Mouse (Mus musculus): Measurements from ENCODE around the gene Becn1. TPM values are rescaled to one million over a fixed set of nuclear protein-coding genes. Genes with fewer than 3 reads are reported as not detected.
"Not testable (repeated sequence)": the region's sequence is repeated elsewhere in the genome, so short reads cannot be mapped to it uniquely, and the experiment has no call there.

Becn1 gene
- polyA plus RNA-seq, 1 experiment from 2014 or later = 140 TPM

DNA sequence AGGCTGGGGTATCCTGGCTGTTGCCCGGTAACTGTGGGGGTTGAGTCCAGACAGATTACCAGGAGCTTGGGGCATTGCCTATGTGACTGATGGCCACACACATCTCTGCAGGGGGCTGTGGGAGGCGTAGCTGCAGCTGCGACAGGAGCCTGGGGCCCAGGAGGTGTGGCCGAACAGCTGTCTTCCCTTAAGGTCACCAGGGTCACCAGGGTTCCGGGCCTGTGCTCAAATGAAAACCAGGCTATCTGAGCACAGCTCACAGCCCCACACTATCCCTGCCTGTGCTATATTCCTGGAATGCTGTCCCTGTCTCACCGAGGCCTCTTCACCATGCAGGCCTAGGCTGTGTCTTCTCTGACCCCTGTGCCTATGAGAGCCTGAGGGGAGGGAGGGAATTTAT is 32.4 kb upstream of the Becn1 start:
- no peak overlapping the region for H3K4me2 ChIP-seq (replicated peaks; ENCODE audit: low read depth, low read length)
- 0 out of 2 replicates have a peak, but pooled peaks cover 5% of the 10 kb centered on the region for H3K4me1 ChIP-seq (ENCODE audit: control insufficient read depth, insufficient read depth, low read length)
- no peaks in the 10 kb centered on the region for H3K9me3 ChIP-seq (ENCODE audit: control insufficient read depth, low read depth, low read length)
- H3K36me3 ChIP-seq (ENCODE audit: control insufficient read depth, insufficient read depth, low read length) = no peaks in the 10 kb centered on the region
- no peak overlapping the region for H3K4me3 ChIP-seq (ENCODE audit: low read depth, low read length)
- H3K27ac ChIP-seq (ENCODE audit: low read length) = no peak overlapping the region
- 17% methylated on average over 6 of the region's 6 CpGs for WGBS
- H3K27me3 ChIP-seq (ENCODE audit: control insufficient read depth, insufficient read depth, low read length) = no peaks in the 10 kb centered on the region
- ATAC-seq (ENCODE audit: insufficient number of reproducible peaks, insufficient read depth, low FRiP score, low read depth) = no peak
- H3K9ac ChIP-seq (replicated peaks; ENCODE audit: low read depth, low read length) = no peak overlapping the region

DNA sequence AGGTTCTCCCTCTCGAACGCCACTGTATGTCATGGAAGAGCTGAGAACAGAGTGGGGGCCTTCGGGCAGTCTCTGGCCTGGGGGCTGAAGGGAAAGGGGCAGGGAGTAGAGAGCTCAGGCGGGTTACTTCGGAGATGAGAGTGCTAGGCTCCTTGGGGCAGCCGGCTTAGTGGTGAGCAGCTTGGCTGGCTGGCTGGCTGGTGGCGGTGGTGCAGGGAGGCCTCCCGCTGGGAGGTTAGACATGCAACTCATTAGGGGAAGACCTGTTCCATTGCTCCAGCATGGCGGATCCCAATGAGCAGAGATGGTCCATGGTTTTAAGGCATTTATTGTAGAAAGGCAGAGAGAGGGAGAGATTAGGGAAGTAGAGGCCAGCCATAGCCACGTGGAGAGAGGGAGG is 31.9 kb upstream of the Becn1 start:
- no peak overlapping the region for H3K27ac ChIP-seq (ENCODE audit: low read length)
- 0 out of 2 replicates have a peak, but pooled peaks cover 5% of the 10 kb centered on the region for H3K4me1 ChIP-seq (ENCODE audit: control insufficient read depth, insufficient read depth, low read length)
- ATAC-seq (ENCODE audit: insufficient number of reproducible peaks, insufficient read depth, low FRiP score, low read depth) = no peak
- no peaks in the 10 kb centered on the region for H3K36me3 ChIP-seq (ENCODE audit: control insufficient read depth, insufficient read depth, low read length)
- H3K9ac ChIP-seq (replicated peaks; ENCODE audit: low read depth, low read length) = no peak overlapping the region
- 45% methylated on average over 10 of the region's 10 CpGs for whole genome bisulfite sequencing
- H3K27me3 ChIP-seq (ENCODE audit: control insufficient read depth, insufficient read depth, low read length) = no peaks in the 10 kb centered on the region
- H3K4me2 ChIP-seq (replicated peaks; ENCODE audit: low read depth, low read length) = no peak overlapping the region
- no peaks in the 10 kb centered on the region for H3K9me3 ChIP-seq (ENCODE audit: control insufficient read depth, low read depth, low read length)
- H3K4me3 ChIP-seq (ENCODE audit: low read depth, low read length) = no peak overlapping the region

DNA sequence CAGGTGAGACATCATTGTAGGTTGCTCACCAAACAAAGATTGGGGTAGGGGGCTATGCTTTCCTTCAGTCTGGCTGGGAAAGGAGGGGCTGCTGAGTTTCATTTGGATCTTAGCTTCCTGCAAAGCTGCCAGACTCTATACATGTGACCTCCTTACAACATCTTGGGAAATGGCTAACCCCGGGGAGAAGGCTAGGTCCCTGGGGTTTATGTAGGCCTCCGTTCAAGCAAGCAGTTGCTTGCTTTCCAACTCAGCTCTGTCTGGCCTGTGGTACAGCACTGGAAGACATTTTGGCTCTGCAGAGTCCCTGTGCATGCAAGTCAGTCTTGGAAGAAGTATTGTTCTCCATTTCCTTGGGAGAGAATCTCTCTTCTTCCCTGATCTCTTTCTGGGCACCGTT is 30.5 kb upstream of the Becn1 start:
- no peak overlapping the region for H3K9ac ChIP-seq (replicated peaks; ENCODE audit: low read depth, low read length)
- 89% methylated on average over 3 of the region's 3 CpGs for WGBS
- no peak for ATAC-seq (ENCODE audit: insufficient number of reproducible peaks, insufficient read depth, low FRiP score, low read depth)
- H3K4me3 ChIP-seq (ENCODE audit: low read depth, low read length) = no peak overlapping the region
- no peaks in the 10 kb centered on the region for H3K9me3 ChIP-seq (ENCODE audit: control insufficient read depth, low read depth, low read length)
- no peak overlapping the region for H3K27ac ChIP-seq (ENCODE audit: low read length)
- H3K27me3 ChIP-seq (ENCODE audit: control insufficient read depth, insufficient read depth, low read length) = no peaks in the 10 kb centered on the region
- H3K4me2 ChIP-seq (replicated peaks; ENCODE audit: low read depth, low read length) = 0 out of 2 replicates have a peak overlapping the region, but pooled peaks have one; percentile 10
- 0 out of 2 replicates have a peak, but pooled peaks cover 5% of the 10 kb centered on the region for H3K4me1 ChIP-seq (ENCODE audit: control insufficient read depth, insufficient read depth, low read length)
- H3K36me3 ChIP-seq (ENCODE audit: control insufficient read depth, insufficient read depth, low read length) = no peaks in the 10 kb centered on the region

DNA sequence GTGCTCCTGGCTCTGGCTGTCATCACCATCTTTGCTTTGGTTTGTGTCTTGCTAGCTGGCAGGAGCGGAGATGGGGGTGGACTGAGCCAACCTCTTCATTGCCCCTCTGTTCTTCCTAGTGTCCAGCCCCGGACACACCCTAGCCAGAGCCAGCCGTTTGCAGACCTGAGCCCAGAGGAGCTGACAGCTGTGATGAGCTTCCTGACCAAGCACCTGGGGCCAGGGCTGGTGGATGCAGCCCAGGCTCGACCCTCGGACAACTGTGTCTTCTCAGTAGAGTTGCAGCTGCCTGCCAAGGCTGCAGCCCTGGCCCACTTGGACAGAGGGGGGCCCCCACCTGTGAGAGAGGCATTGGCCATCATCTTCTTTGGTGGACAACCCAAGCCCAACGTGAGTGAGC is 28.9 kb upstream of the Becn1 start:
- H3K4me2 ChIP-seq (replicated peaks; ENCODE audit: low read depth, low read length); H3K4me3 ChIP-seq (ENCODE audit: low read depth, low read length); H3K9ac ChIP-seq (replicated peaks; ENCODE audit: low read depth, low read length); ATAC-seq (ENCODE audit: insufficient number of reproducible peaks, insufficient read depth, low FRiP score, low read depth); H3K36me3 ChIP-seq (ENCODE audit: control insufficient read depth, insufficient read depth, low read length); H3K4me1 ChIP-seq (ENCODE audit: control insufficient read depth, insufficient read depth, low read length); H3K9me3 ChIP-seq (ENCODE audit: control insufficient read depth, low read depth, low read length); H3K27ac ChIP-seq (ENCODE audit: low read length); H3K27me3 ChIP-seq (ENCODE audit: control insufficient read depth, insufficient read depth, low read length): not testable (repeated sequence)
- 80% methylated on average over 6 of the region's 6 CpGs for WGBS

DNA sequence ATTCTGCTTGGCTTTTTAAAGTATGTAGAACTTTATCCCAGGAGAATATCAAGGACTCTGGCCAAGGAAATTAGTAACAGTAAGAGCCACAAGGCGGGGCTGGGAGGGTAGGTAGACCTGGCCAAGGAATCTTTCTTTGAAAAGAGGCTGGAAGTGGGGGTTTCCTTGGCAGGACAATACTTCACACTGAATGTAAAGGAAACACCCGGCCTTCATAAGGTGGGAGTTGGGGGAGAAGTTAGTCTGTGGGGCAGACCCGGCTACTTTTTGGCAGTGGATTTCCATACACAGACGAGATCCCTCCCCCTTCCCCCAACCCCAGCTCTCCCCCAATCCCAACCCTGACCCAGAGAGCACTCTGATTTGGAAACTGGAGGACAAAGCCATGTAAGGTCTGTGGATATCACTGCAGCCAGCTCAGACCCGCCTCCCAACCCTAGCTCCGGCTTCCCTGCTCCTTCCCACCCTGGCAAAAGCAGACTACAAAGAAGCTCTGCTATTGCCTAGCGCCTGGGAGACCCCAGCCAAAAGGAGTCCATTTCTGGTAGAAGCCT is 28.4 kb upstream of the Becn1 start, which contains the start of gene Aoc3:
Aoc3 (plus strand) TSS at position 235 of the 554 bp plus-strand sequence.
- 0 out of 2 replicates have a peak, but pooled peaks cover 3% of the 10 kb centered on the region for H3K4me1 ChIP-seq (ENCODE audit: control insufficient read depth, insufficient read depth, low read length)
- no peaks in the 10 kb centered on the region for H3K9me3 ChIP-seq (ENCODE audit: control insufficient read depth, low read depth, low read length)
- WGBS = 62% methylated on average over 7 of the region's 7 CpGs
- H3K9ac ChIP-seq (replicated peaks; ENCODE audit: low read depth, low read length) = no peak within 1 kb of the TSS
- no peak within 1 kb of the TSS for H3K4me2 ChIP-seq (replicated peaks; ENCODE audit: low read depth, low read length)
- no peak for ATAC-seq (ENCODE audit: insufficient number of reproducible peaks, insufficient read depth, low FRiP score, low read depth)
- no peak within 1 kb of the TSS for H3K4me3 ChIP-seq (ENCODE audit: low read depth, low read length)
- H3K27me3 ChIP-seq (ENCODE audit: control insufficient read depth, insufficient read depth, low read length) = no peaks in the 10 kb centered on the region
- no peak within 1 kb of the TSS for H3K27ac ChIP-seq (ENCODE audit: low read length)
- H3K36me3 ChIP-seq (ENCODE audit: control insufficient read depth, insufficient read depth, low read length) = peaks cover 7% of the 10 kb centered on the region; the same call in 1 of the 2 replicates

DNA sequence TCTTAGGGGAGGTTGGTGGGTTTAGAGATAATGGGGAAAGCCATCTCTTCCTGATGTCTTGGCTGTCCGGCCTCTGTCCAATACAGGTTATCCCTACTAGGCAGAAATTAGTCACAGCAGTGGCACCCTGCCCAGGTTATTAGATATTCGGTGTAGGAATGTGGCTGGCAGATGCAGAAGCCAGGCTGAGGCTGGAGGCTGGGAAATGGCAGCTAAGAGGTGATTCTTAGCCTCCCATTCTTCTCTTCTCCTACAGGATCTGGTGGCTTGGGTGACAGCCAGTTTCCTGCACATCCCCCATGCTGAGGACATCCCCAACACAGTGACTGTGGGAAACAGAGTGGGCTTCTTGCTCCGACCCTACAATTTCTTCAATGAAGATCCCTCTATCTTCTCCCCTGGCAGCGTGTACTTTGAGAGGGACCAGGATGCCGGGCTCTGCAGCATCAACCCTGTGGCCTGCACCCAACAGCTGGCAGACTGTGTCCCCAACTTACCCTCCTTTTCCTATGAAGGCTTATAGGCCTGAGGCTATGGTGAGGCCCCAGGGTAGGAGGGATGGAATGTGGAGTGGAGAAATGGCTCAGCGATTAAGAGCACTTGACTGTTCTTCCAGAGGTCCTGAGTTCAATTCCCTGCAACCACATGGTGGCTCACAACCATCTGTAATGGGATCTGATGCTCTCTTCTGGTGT is 27.0 kb upstream of the Becn1 start:
- Histone ChIP-seq H3K9me3 (ENCODE audit: control insufficient read depth, low read depth, low read length) (no peaks in the 10 kb centered on the region), H3K27me3 (ENCODE audit: control insufficient read depth, insufficient read depth, low read length) (no peaks in the 10 kb centered on the region), H3K9ac (replicated peaks; ENCODE audit: low read depth, low read length) (no peak overlapping the region), H3K27ac (ENCODE audit: low read length) (no peak overlapping the region), H3K4me1 (ENCODE audit: control insufficient read depth, insufficient read depth, low read length) (0 out of 2 replicates have a peak, but pooled peaks cover 3% of the 10 kb centered on the region), H3K4me3 (ENCODE audit: low read depth, low read length) (no peak overlapping the region), H3K36me3 (ENCODE audit: control insufficient read depth, insufficient read depth, low read length) (peaks cover 16% of the 10 kb centered on the region; the same call in 1 of the 2 replicates), H3K4me2 (replicated peaks; ENCODE audit: low read depth, low read length) (no peak overlapping the region)
- ATAC-seq (ENCODE audit: insufficient number of reproducible peaks, insufficient read depth, low FRiP score, low read depth) = no peak
- WGBS = 82% methylated on average over 6 of the region's 6 CpGs

DNA sequence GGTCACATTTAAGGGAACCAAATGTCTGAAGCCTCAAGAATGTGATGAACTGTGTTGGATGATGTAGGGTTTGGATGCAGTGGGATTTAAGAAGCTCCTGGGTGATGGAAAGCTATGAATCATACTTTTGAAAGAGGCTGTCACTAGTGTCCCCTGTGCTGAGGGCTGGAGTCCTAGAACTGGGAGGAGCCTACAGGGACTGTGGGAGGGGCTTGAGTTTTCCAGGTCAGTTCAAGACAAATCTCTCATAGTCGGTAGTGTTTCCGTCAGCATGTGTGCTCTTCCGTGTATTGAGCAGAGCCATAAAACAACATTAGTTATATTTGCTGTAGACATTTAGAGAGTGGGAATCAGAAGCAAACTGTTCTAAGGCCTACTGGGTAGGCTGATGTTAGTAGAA is 25.2 kb upstream of the Becn1 start:
- no peak for ATAC-seq (ENCODE audit: insufficient number of reproducible peaks, insufficient read depth, low FRiP score, low read depth)
- H3K36me3 ChIP-seq (ENCODE audit: control insufficient read depth, insufficient read depth, low read length) = peaks cover 28% of the 10 kb centered on the region
- no peaks in the 10 kb centered on the region for H3K27me3 ChIP-seq (ENCODE audit: control insufficient read depth, insufficient read depth, low read length)
- H3K4me1 ChIP-seq (ENCODE audit: control insufficient read depth, insufficient read depth, low read length) = 0 out of 2 replicates have a peak, but pooled peaks cover 3% of the 10 kb centered on the region
- H3K9ac ChIP-seq (replicated peaks; ENCODE audit: low read depth, low read length) = no peak overlapping the region
- H3K4me2 ChIP-seq (replicated peaks; ENCODE audit: low read depth, low read length) = no peak overlapping the region
- no peaks in the 10 kb centered on the region for H3K9me3 ChIP-seq (ENCODE audit: control insufficient read depth, low read depth, low read length)
- 47% methylated on average over 3 of the region's 3 CpGs for WGBS
- no peak overlapping the region for H3K4me3 ChIP-seq (ENCODE audit: low read depth, low read length)
- no peak overlapping the region for H3K27ac ChIP-seq (ENCODE audit: low read length)

DNA sequence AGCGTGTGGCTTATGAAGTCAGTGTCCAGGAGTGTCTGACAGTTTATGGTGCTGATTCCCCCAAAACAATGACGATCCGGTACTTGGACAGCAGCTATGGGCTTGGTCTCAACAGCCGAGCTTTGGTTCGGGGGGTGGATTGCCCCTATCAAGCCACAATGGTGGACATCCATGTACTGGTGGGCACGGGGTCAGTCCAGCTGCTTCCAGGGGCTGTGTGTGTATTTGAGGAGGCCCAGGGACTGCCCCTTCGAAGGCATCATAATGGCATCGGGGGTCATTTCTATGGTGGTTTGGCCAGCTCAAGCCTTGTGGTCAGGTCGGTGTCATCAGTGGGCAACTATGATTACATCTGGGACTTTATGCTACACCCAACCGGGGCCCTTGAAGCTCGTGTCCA is 24.1 kb upstream of the Becn1 start:
- Histone ChIP-seq H3K4me1 (ENCODE audit: control insufficient read depth, insufficient read depth, low read length) (0 out of 2 replicates have a peak, but pooled peaks cover 3% of the 10 kb centered on the region), H3K4me3 (ENCODE audit: low read depth, low read length) (no peak overlapping the region), H3K27me3 (ENCODE audit: control insufficient read depth, insufficient read depth, low read length) (no peaks in the 10 kb centered on the region), H3K36me3 (ENCODE audit: control insufficient read depth, insufficient read depth, low read length) (peaks cover 40% of the 10 kb centered on the region), H3K9me3 (ENCODE audit: control insufficient read depth, low read depth, low read length) (no peaks in the 10 kb centered on the region), H3K27ac (ENCODE audit: low read length) (no peak overlapping the region), H3K4me2 (replicated peaks; ENCODE audit: low read depth, low read length) (no peak overlapping the region), H3K9ac (replicated peaks; ENCODE audit: low read depth, low read length) (no peak overlapping the region)
- ATAC-seq (ENCODE audit: insufficient number of reproducible peaks, insufficient read depth, low FRiP score, low read depth) = no peak
- WGBS = 83% methylated on average over 11 of the region's 11 CpGs
